Mouse (Mus musculus) layer of hippocampus, adult 2 months (tissue): ENCODE measurements at regions not wholly inside any gene's neighbourhood (a gene's known extent, or its start where the extent isn't known, plus 50 kb on each side); places are given as distances from the start of the nearest gene placed in this dataset.

Experiments
- DNase-seq, 2 experiments: peaks; one replicate each; pipeline ENCODE4 v3.0.0; 2022; ENCODE audit warnings: low spot score in 2 of 2
- H3K27ac ChIP-seq: fragments of 200-600 bp; 2 replicates; pipeline ENCODE4 v1.8.1; 2022
- H3K4me3 ChIP-seq: fragments of 200-600 bp; 2 replicates; pipeline ENCODE4 v1.8.1; 2022; ENCODE audit warnings: mild to moderate bottlenecking
- CTCF ChIP-seq: fragments of 200-600 bp; conservative IDR thresholded peaks from 2 replicates; pipeline ENCODE4 v1.8.1; 2022; ENCODE audit warnings: antibody characterized with exemption, mild to moderate bottlenecking, moderate library complexity

- Histone ChIP-seq H3K27ac (no peak overlapping the region), H3K4me3 (no peak overlapping the region)
- DNase-seq, result no peak
- TF ChIP-seq CTCF, result no peak
These were observed 99.5 kb upstream of the Ccser1 start for GRCm38 (mm10) chr6:61080661-61081060.

GRCm38 (mm10) chr6:61083346-61083745 lies 96.8 kb upstream of the Ccser1 start:
- H3K4me3 ChIP-seq, result no peak overlapping the region
- TF ChIP-seq CTCF, result no peak
- DNase-seq, result no peak
- no peak overlapping the region for H3K27ac ChIP-seq

GRCm38 (mm10) chr6:61099348-61099981 lies 80.7 kb upstream of the Ccser1 start:
- TF ChIP-seq CTCF, result no peak
- H3K27ac ChIP-seq, result no peak overlapping the region
- no peak for DNase-seq

GRCm38 (mm10) chr6:61099982-61100365 lies 80.2 kb upstream of the Ccser1 start:
- no peak overlapping the region for H3K27ac ChIP-seq
- no peak for TF ChIP-seq CTCF

More at GRCm38 (mm10) chr6:61099348-61099981, 80.7 kb upstream of the Ccser1 start:
- H3K4me3 ChIP-seq, result no peak overlapping the region

GRCm38 (mm10) chr6:61101972-61102371 lies 78.2 kb upstream of the Ccser1 start:
- H3K4me3 ChIP-seq, result no peak overlapping the region
- TF ChIP-seq CTCF, result no peak
- no peak for DNase-seq
- no peak overlapping the region for H3K27ac ChIP-seq

More at GRCm38 (mm10) chr6:61099982-61100365, 80.2 kb upstream of the Ccser1 start:
- DNase-seq, result no peak
- no peak overlapping the region for H3K4me3 ChIP-seq

- no peak overlapping the region for H3K27ac ChIP-seq
- no peak overlapping the region for H3K4me3 ChIP-seq
- DNase-seq, result no peak
- no peak for TF ChIP-seq CTCF
These were observed 76.5 kb upstream of the Ccser1 start for GRCm38 (mm10) chr6:61103459-61104234.

GRCm38 (mm10) chr6:61115250-61115649 lies 64.9 kb upstream of the Ccser1 start:
- no peak for DNase-seq
- Histone ChIP-seq H3K4me3 (no peak overlapping the region), H3K27ac (no peak overlapping the region)
- TF ChIP-seq CTCF, result no peak

- Histone ChIP-seq H3K27ac (peak overlapping the region; percentile 72; the same call in 1 of the 2 replicates), H3K4me3 (no peak overlapping the region)
- no peak for DNase-seq
- TF ChIP-seq CTCF, result no peak
These were observed 60.5 kb upstream of the Ccser1 start for GRCm38 (mm10) chr6:61119590-61119989.

- no peak for TF ChIP-seq CTCF
These were observed 54.7 kb upstream of the Ccser1 start for GRCm38 (mm10) chr6:61125431-61125830.

GRCm38 (mm10) chr6:61127238-61127637 lies 52.9 kb upstream of the Ccser1 start:
- DNase-seq, result no peak
- TF ChIP-seq CTCF, result no peak
- Histone ChIP-seq H3K27ac (no peak overlapping the region), H3K4me3 (no peak overlapping the region)

More at GRCm38 (mm10) chr6:61125431-61125830, 54.7 kb upstream of the Ccser1 start:
- H3K27ac ChIP-seq, result no peak overlapping the region
- no peak overlapping the region for H3K4me3 ChIP-seq
- no peak for DNase-seq

- Histone ChIP-seq H3K4me3 (no peak overlapping the region), H3K27ac (no peak overlapping the region)
- TF ChIP-seq CTCF, result no peak
- DNase-seq, result no peak
These were observed 51.9 kb upstream of the Ccser1 start for GRCm38 (mm10) chr6:61128211-61128610.
